Mouse (Mus musculus) limb, embryonic 14.5 days (tissue): ENCODE data around the gene Krt31. TPM values are rescaled to one million over a fixed set of nuclear protein-coding genes. Genes with fewer than 3 reads are reported as not detected.

Experiments
- ATAC-seq: fragments of 200-750 bp; cut with Nextera tagmentation; 2 replicates; pipeline ENCODE4 v1.8.0; 2017; ENCODE audit warnings: low read depth, moderate number of reproducible peaks, moderate TSS enrichment; ENCODE audit not compliant: low FRiP score
- DNase-seq: peaks from one replicate; pipeline ENCODE4 v3.0.0-alpha.2; 2015; ENCODE audit warnings: low spot score
- H3K27ac ChIP-seq: fragments of 300-500 bp; sonication (generic); replicated peaks from 2 replicates; pipeline ENCODE4 v1.5.1; 2014; ENCODE audit warnings: low read depth, mild to moderate bottlenecking, low read length, moderate library complexity, mixed read lengths
- H3K27me3 ChIP-seq: fragments of 300-500 bp; sonication (generic); 2 replicates; pipeline ENCODE4 v1.6.1; 2014; ENCODE audit warnings: low read length, mixed read lengths; ENCODE audit not compliant: control insufficient read depth, insufficient read depth
- H3K36me3 ChIP-seq: fragments of 300-500 bp; sonication (generic); 2 replicates; pipeline ENCODE4 v1.6.1; 2014; ENCODE audit warnings: mild to moderate bottlenecking, low read length, moderate library complexity, mixed read lengths; ENCODE audit not compliant: control insufficient read depth, insufficient read depth
- H3K4me1 ChIP-seq: fragments of 300-500 bp; sonication (generic); 2 replicates; pipeline ENCODE4 v1.6.1; 2014; ENCODE audit warnings: antibody characterized with exemption, low read length, mixed read lengths; ENCODE audit not compliant: control insufficient read depth, insufficient read depth
- H3K4me2 ChIP-seq: fragments of 300-500 bp; sonication (generic); replicated peaks from 2 replicates; pipeline ENCODE4 v1.6.1; 2014; ENCODE audit warnings: low read depth, mild to moderate bottlenecking, low read length, moderate library complexity; ENCODE audit not compliant: severe bottlenecking
- H3K4me3 ChIP-seq: fragments of 300-500 bp; sonication (generic); replicated peaks from 2 replicates; pipeline ENCODE4 v1.5.1; 2014; ENCODE audit warnings: low read length
- H3K9ac ChIP-seq: fragments of 300-500 bp; sonication (generic); 2 replicates; pipeline ENCODE4 v1.6.1; 2014; ENCODE audit warnings: mild to moderate bottlenecking, low read depth, low read length, moderate library complexity; ENCODE audit not compliant: severe bottlenecking
- H3K9me3 ChIP-seq: fragments of 300-500 bp; sonication (generic); 2 replicates; pipeline ENCODE4 v1.6.1; 2016; ENCODE audit warnings: low read length; ENCODE audit not compliant: control insufficient read depth
- POLR2A ChIP-seq: fragments of 200-500 bp; IDR thresholded peaks from 2 replicates; pipeline ENCODE4 v1.8.0; 2012; ENCODE audit warnings: inconsistent platforms, mild to moderate bottlenecking, moderate library complexity, borderline replicate concordance; ENCODE audit not compliant: insufficient read depth, insufficient read length; ENCODE audit errors: extremely low read depth
- WGBS: fragments of 180-500 bp; shearing (Covaris S2); extraction: QIAGEN DNeasy Blood & Tissue Kit; methylation state at CpG from one replicate; pipeline ENCODE4 v1.1.7; 2014; 5-methylcytosine and 5-hydroxymethylcytosine counted together
- polyA plus RNA-seq, 2 experiments: library from polyadenylated mRNA; depleted of rRNA in 1 of 2; stranded (reverse) in 1 of 2; unstranded in 1 of 2; fragments of >200 nt; fragmentation: Nextera tagmentation in 1 of 2; extraction: Ambion mirVana in 1 of 2; gene quantifications; 2 replicates each; pipeline versions ENCODE4 v1.2.1 to v1.2.3; 2012 to 2014

The Krt31 gene
- polyA plus RNA-seq (2012; rRNA removed) = 0.04 and 0.13 TPM in 2 replicates
- 0.26 TPM in 1 of 2 replicates, not detected in the other for polyA plus RNA-seq (2014; fragmentation: Nextera tagmentation; extraction: Ambion mirVana)

DNA sequence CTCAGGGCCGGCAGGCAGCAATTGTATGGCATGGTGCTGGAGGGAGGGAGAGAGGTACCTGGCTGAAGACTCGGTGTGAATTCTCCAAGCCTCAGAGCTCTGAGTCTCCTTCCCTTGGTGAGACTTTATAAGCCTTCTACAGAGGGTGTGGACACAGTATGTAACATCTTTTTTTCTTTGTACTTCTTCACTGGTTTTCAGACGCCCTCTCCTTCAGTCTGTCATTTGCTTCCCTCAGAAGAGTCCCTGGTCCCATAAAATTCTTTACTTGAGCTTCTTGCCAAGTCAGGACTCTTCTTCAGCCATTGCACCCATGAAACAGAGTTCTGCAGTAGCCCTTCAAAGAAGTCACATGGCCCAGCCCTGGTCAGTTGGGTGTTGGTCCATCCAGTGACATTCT lies at the start of gene Krt31:
Gene Krt31 (minus strand): TSS at position 101 of the 400 bp plus-strand sequence.
- DNase-seq = no peak
- 70% methylated on average over 3 of the region's 3 CpGs for WGBS
- Histone ChIP-seq H3K4me2 (no peak within 1 kb of the TSS), H3K9ac (no peak within 1 kb of the TSS), H3K36me3 (no peaks in the 10 kb centered on the region), H3K4me3 (no peak within 1 kb of the TSS), H3K27ac (no peak within 1 kb of the TSS), H3K9me3 (no peaks in the 10 kb centered on the region), H3K27me3 (no peaks in the 10 kb centered on the region), H3K4me1 (no peaks in the 10 kb centered on the region)
- ATAC-seq = no peak
- TF ChIP-seq POLR2A = no peak

- Histone ChIP-seq H3K9me3 (no peaks in the 10 kb centered on the region), H3K4me2 (no peak overlapping the region), H3K4me1 (0 out of 2 replicates have a peak, but pooled peaks cover 3% of the 10 kb centered on the region), H3K36me3 (no peaks in the 10 kb centered on the region), H3K27ac (no peak overlapping the region), H3K27me3 (no peaks in the 10 kb centered on the region), H3K4me3 (no peak overlapping the region), H3K9ac (no peak overlapping the region)
- WGBS = 77% methylated on average over 9 of the region's 9 CpGs
- ATAC-seq (no peak), DNase-seq (no peak)
- TF ChIP-seq POLR2A = no peak
Measured at GRCm38 (mm10) chr11:100097819-100098218, 47.5 kb upstream of the Krt31 start.

DNA sequence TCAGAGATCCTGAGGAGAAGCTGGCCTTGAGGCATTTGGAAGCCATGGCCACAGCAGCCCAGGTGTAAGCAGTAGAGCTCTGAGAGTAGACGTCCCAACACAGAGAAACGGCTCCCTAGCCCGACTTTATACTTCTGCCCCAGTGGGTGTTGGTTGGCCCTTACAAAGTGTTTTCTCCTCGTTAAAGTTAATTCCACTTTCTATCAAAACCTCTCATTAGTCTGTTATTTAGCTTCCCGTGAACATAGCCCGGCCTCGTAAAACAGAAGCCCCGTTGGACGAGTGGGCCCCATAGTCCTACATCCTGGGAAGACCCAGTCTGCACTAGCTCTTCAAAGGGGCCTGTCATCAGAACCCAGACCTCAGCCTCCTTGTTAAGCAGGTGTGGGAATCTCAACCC lies 45.8 kb upstream of the Krt31 start, which contains the start of gene Krt35:
Gene Krt35 (minus strand): TSS at position 101 of the 400 bp plus-strand sequence.
- Histone ChIP-seq H3K9me3 (no peaks in the 10 kb centered on the region), H3K4me2 (no peak within 1 kb of the TSS), H3K36me3 (no peaks in the 10 kb centered on the region), H3K27me3 (no peaks in the 10 kb centered on the region), H3K27ac (no peak within 1 kb of the TSS), H3K9ac (no peak within 1 kb of the TSS), H3K4me1 (0 out of 2 replicates have a peak, but pooled peaks cover 3% of the 10 kb centered on the region), H3K4me3 (no peak within 1 kb of the TSS)
- no peak for TF ChIP-seq POLR2A
- no peak for DNase-seq
- ATAC-seq = no peak
- 21% methylated on average over 9 of the region's 9 CpGs for WGBS

DNA sequence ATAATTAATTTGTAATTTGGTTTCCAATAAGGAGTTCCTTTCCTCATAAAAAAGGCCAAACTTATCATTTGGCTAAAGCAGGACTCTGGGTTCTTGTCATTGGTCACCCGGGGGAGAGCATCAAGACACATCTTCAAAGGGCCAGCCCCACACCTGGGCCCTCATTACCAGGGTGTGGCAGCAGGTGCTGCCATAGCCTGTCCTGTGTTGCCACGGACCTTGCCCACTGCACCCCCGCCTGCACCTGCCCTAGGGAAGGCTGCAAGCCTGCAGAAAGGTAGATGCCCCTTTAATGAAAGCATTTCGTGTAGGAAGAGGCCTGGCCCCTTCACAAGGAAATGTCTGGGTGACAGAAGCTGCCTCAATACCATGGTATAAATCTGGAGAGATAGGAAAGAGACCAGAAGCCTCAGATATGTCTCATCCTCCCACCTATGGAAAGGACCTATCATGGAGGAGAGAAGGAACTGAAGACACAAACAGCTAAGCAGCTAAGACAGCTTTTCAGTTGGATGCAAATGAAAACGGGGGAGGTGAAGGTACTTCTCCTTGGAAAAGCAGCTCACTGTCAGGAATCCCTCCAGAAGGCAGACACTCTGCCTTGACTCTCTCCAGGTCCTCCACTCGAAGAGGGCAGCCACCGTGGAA lies 38.2 kb upstream of the Krt31 start:
- H3K27me3 ChIP-seq = no peaks in the 10 kb centered on the region
- 58% methylated on average over 7 of the region's 7 CpGs for WGBS
- ATAC-seq = no peak

DNA sequence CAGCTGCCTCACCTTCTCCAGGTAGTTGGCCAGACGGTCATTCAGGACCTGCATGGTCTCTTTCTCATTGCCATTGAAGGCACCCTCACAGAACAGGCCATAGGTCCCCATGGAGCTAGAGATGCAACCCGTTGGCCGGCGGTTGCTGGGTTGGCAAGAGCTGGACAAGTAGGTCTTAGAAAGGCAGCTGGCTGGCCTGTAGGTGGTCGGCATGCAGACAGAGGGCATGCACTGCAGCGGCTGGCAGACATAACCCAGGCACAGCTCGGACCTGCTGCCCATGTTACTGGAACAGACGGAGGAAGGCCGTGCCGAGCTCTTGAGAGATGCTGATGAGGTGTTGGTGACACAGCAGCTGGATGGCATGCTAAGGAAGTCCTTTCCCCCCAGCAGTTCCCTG lies 37.5 kb upstream of the Krt31 start, which contains the start of gene Krt32:
Gene Krt32 (minus strand): TSS at position 366 of the 400 bp plus-strand sequence.
- 88% methylated on average over 10 of the region's 10 CpGs for WGBS
- no peaks in the 10 kb centered on the region for H3K9me3 ChIP-seq
- no peak within 1 kb of the TSS for H3K27ac ChIP-seq
- H3K4me3 ChIP-seq = no peak within 1 kb of the TSS
- no peak for TF ChIP-seq POLR2A
- H3K4me1 ChIP-seq = no peaks in the 10 kb centered on the region
- DNase-seq (no peak), ATAC-seq (no peak)
- no peaks in the 10 kb centered on the region for H3K27me3 ChIP-seq
- H3K36me3 ChIP-seq = no peaks in the 10 kb centered on the region
- H3K9ac ChIP-seq = no peak within 1 kb of the TSS
- no peak within 1 kb of the TSS for H3K4me2 ChIP-seq

More for the DNA sequence above, 38.2 kb upstream of the Krt31 start:
- Histone ChIP-seq H3K4me2 (no peak overlapping the region), H3K9me3 (no peaks in the 10 kb centered on the region), H3K27ac (no peak overlapping the region), H3K4me3 (no peak overlapping the region), H3K9ac (no peak overlapping the region), H3K36me3 (no peaks in the 10 kb centered on the region), H3K4me1 (no peaks in the 10 kb centered on the region)
- TF ChIP-seq POLR2A = no peak
- no peak for DNase-seq
